Mouse (Mus musculus) common myeloid progenitor, adult 5-6 weeks (primary cell): ENCODE data around the gene Memo1. TPM values are rescaled to one million over a fixed set of nuclear protein-coding genes. Genes with fewer than 3 reads are reported as not detected.
A peak's percentile ranks its signal among the peaks of the same experiment; 100 is the strongest.

Source experiments
- ATAC-seq: replicated peaks from 2 replicates; pipeline ENCODE4 v1.8.0; 2016; ENCODE audit warnings: low read depth, mild to moderate bottlenecking, moderate TSS enrichment, inconsistent platforms; ENCODE audit not compliant: poor library complexity, severe bottlenecking
- total RNA-seq: library from RNA; stranded (forward); fragments of 200-1000, 187-1606 nt; gene quantifications from 2 replicates; pipeline ENCODE4 v1.2.3, GENCODE M21; 2017

The Memo1 gene
- total RNA-seq, 1 experiment from 2014 or later = 127 TPM

GRCm38 (mm10) chr17:74296076-74296823 is 929 bp upstream of the Memo1 start:
- ATAC-seq = no peak

- peak; percentile 77 for ATAC-seq
These were observed 795 bp downstream of the Memo1 start for GRCm38 (mm10) chr17:74294426-74295025.

- 0 out of 2 replicates have a peak, but pooled peaks have one; percentile 3 for ATAC-seq
These were observed 1.5 kb downstream of the Memo1 start for GRCm38 (mm10) chr17:74293687-74294425.

GRCm38 (mm10) chr17:74291640-74292361 is 3.5 kb downstream of the Memo1 start:
- no peak for ATAC-seq

- ATAC-seq = no peak
These were observed 4.5 kb downstream of the Memo1 start for GRCm38 (mm10) chr17:74290869-74291268.

- ATAC-seq = no peak
These were observed 5.1 kb downstream of the Memo1 start for GRCm38 (mm10) chr17:74290198-74290597.

- no peak for ATAC-seq
These were observed 6.7 kb downstream of the Memo1 start for GRCm38 (mm10) chr17:74288626-74289025.

- 0 out of 2 replicates have a peak, but pooled peaks have one; percentile 17 for ATAC-seq
These were observed 9.1 kb downstream of the Memo1 start for GRCm38 (mm10) chr17:74286140-74286730.

GRCm38 (mm10) chr17:74285730-74286129 is 9.6 kb downstream of the Memo1 start:
- no peak for ATAC-seq

GRCm38 (mm10) chr17:74284397-74285115 is 10.8 kb downstream of the Memo1 start:
- ATAC-seq = no peak

GRCm38 (mm10) chr17:74282024-74282423 is 13.3 kb downstream of the Memo1 start:
- ATAC-seq = no peak

- no peak for ATAC-seq
These were observed 16.1 kb downstream of the Memo1 start for GRCm38 (mm10) chr17:74278966-74279869.

GRCm38 (mm10) chr17:74274471-74274870 is 20.9 kb downstream of the Memo1 start:
- ATAC-seq = no peak

- ATAC-seq = peak; percentile 21; the same call in 1 of the 2 replicates
These were observed 22.6 kb downstream of the Memo1 start for GRCm38 (mm10) chr17:74272683-74273205.

GRCm38 (mm10) chr17:74271541-74272268 is 23.6 kb downstream of the Memo1 start:
- peak; percentile 26; the same call in 1 of the 2 replicates for ATAC-seq

- ATAC-seq = no peak
These were observed 25.1 kb downstream of the Memo1 start for GRCm38 (mm10) chr17:74270205-74270604.
